Mouse (Mus musculus) bone marrow macrophage, adult 2 months (primary cell): Measurements from ENCODE around the gene Gm20379. TPM values are rescaled to one million over a fixed set of nuclear protein-coding genes. Genes with fewer than 3 reads are reported as not detected.

Experiments
- H3K27ac ChIP-seq: 2 replicates; pipeline ENCODE4 v1.5.1; 2012; ENCODE audit warnings: low read depth, low read length; ENCODE audit not compliant: insufficient read depth
- H3K4me1 ChIP-seq: 2 replicates; pipeline ENCODE4 v1.6.1; 2012; ENCODE audit warnings: low read length; ENCODE audit not compliant: control insufficient read depth, insufficient read depth
- H3K4me3 ChIP-seq: 2 replicates; pipeline ENCODE4 v1.5.1; 2012; ENCODE audit warnings: mild to moderate bottlenecking, low read length, moderate library complexity; ENCODE audit not compliant: insufficient read depth
- CTCF ChIP-seq: IDR thresholded peaks from 2 replicates; pipeline ENCODE4 v1.5.1; 2012; ENCODE audit warnings: low read depth, mild to moderate bottlenecking, low read length, moderate library complexity
- POLR2A ChIP-seq: IDR thresholded peaks from 2 replicates; pipeline ENCODE4 v1.6.1; 2012; ENCODE audit warnings: mild to moderate bottlenecking, low read depth, low read length, borderline replicate concordance
- polyA plus RNA-seq: library from polyadenylated mRNA; stranded (reverse); fragments of >200 nt; gene quantifications from 2 replicates; pipeline ENCODE4 v1.2.4, GENCODE M21; 2012; ENCODE audit not compliant: missing spikeins, insufficient read depth, insufficient read length

Gm20379 gene
- polyA plus RNA-seq: 1.0 TPM in 1 of 2 replicates, not detected in the other

DNA sequence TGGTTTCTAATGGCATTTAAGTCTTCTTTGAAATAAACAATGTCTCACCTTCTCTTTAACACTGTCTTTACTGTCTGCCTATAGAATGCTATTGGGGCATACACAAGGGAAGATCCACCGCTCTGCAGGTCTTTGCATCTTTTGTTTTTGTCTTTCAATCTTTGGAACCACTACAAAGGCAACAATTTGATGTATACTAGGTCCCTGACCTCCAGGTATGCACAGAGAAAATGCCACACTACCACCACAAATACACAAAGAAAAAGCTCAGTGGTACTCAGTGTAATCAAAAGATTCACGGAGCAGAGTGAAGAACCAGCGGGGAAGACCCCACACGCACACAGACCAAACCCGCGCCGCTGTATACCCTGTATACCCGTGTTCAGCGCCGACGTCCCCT is at the start of gene Gm20379:
Gene Gm20379, plus strand, starts transcription at position 301 of the 400 bp plus-strand sequence.
- H3K4me3 ChIP-seq: no peak within 1 kb of the TSS
- TF ChIP-seq POLR2A (no peak), CTCF (no peak)
- no peak within 1 kb of the TSS for H3K27ac ChIP-seq
- H3K4me1 ChIP-seq: no peaks in the 10 kb centered on the region

DNA sequence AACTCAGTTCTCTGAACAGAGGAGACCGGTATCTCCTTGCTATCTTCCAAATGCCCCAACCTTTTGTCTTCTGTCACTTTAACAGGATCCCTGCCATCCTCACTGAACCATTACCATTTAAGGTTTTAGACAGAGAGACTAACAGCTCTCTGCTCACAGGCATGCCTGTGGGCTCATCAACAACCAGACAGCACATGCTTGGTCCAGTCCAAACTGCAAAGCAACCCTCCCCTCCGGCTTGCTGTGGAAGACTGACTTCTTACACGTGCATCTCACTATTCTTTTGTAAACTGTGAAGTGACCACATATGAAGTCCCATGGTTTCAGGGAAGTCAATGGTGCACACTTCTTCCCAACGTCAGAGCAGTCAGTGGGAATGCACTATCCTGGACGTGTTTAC is 44.5 kb upstream of the Gm20379 start:
- Histone ChIP-seq H3K4me1 (no peaks in the 10 kb centered on the region), H3K4me3 (no peak overlapping the region), H3K27ac (no peak overlapping the region)
- TF ChIP-seq CTCF: no peak
- no peak for TF ChIP-seq POLR2A

DNA sequence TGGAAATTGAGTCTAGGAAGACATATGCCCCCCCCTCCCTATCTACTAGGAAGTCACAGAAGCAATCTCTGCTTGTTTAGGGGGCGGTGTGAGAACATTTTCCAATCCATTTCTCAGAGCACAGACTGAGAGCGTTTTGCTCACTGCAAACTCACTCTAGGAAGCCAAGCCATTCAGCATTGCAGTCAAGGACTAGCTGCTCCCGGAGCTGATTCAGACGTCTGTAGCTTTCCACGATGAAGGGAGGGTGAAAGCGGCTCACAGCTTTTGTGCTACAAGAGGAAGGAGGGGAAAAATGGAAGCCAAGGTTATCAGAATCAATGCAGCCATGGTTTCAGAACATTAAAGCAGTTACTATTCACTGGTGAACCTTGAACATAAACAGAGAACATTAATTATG is 42.2 kb upstream of the Gm20379 start:
- Histone ChIP-seq H3K27ac (no peak overlapping the region), H3K4me1 (no peaks in the 10 kb centered on the region), H3K4me3 (no peak overlapping the region)
- TF ChIP-seq POLR2A (no peak), CTCF (no peak)

- Histone ChIP-seq H3K4me1 (no peaks in the 10 kb centered on the region), H3K27ac (no peak overlapping the region), H3K4me3 (no peak overlapping the region)
- no peak for TF ChIP-seq CTCF
- no peak for TF ChIP-seq POLR2A
These were observed 38.7 kb upstream of the Gm20379 start for GRCm38 (mm10) chr13:92267076-92267475.

- H3K4me3 ChIP-seq: no peak overlapping the region
- peaks cover 8% of the 10 kb centered on the region for H3K4me1 ChIP-seq
- H3K27ac ChIP-seq: no peak overlapping the region
- TF ChIP-seq POLR2A (no peak), CTCF (no peak)
These were observed 31.2 kb upstream of the Gm20379 start for GRCm38 (mm10) chr13:92274274-92275198.

DNA sequence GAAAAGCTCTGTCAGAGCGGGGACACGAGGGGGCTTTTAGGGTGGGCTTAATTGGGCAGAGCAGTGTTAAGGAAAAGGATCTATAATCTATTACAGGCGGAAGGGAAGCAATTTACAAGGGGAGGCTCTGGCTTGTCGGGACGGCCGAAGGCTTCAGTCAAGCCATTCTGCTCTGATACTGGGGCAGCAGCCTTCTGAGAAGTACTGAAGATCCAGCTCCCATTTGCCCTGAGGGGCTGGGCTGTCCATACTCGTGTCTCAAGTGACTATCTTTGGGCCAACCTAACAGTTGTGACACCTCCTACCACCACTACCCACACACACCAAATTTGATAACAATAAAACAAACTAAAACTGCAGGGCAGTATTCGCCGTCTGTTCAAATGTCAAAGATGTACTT is 30.5 kb upstream of the Gm20379 start:
- peaks cover 8% of the 10 kb centered on the region for H3K4me1 ChIP-seq
- TF ChIP-seq POLR2A: no peak
- TF ChIP-seq CTCF: no peak
- H3K4me3 ChIP-seq: no peak overlapping the region
- no peak overlapping the region for H3K27ac ChIP-seq

- TF ChIP-seq CTCF: no peak
- Histone ChIP-seq H3K4me3 (no peak overlapping the region), H3K27ac (no peak overlapping the region), H3K4me1 (peaks cover 8% of the 10 kb centered on the region)
These were observed 28.8 kb upstream of the Gm20379 start for GRCm38 (mm10) chr13:92277027-92277426.

GRCm38 (mm10) chr13:92291605-92292004 is 14.2 kb upstream of the Gm20379 start:
- no peak overlapping the region for H3K4me3 ChIP-seq
- TF ChIP-seq CTCF (no peak), POLR2A (no peak)
- no peaks in the 10 kb centered on the region; the same call in 1 of the 2 replicates for H3K4me1 ChIP-seq
- H3K27ac ChIP-seq: no peak overlapping the region

- no peak for TF ChIP-seq POLR2A
- no peak for TF ChIP-seq CTCF
- H3K4me1 ChIP-seq: no peaks in the 10 kb centered on the region; the same call in 1 of the 2 replicates
- no peak overlapping the region for H3K27ac ChIP-seq
- H3K4me3 ChIP-seq: no peak overlapping the region
These were observed 11.9 kb upstream of the Gm20379 start for GRCm38 (mm10) chr13:92293883-92294282.

- Histone ChIP-seq H3K4me3 (no peak overlapping the region), H3K27ac (no peak overlapping the region), H3K4me1 (no peaks in the 10 kb centered on the region; the same call in 1 of the 2 replicates)
- no peak for TF ChIP-seq POLR2A
- TF ChIP-seq CTCF: no peak
These were observed 9.3 kb upstream of the Gm20379 start for GRCm38 (mm10) chr13:92296490-92296889.
